Mouse (Mus musculus) heart, postnatal 36 days (tissue): ENCODE data around the gene Armc5. TPM values are rescaled to one million over a fixed set of nuclear protein-coding genes. Genes with fewer than 3 reads are reported as not detected.

Source experiments
- DNase-seq, 2 experiments: peaks; one replicate each; pipeline ENCODE4 v3.0.0; 2021 to 2022
- intact Hi-C: fragments of 180-260 bp; cut with DNase I; formaldehyde crosslinking; loops from one replicate; pipeline ENCODE4 v1.15.1; 2025
- microRNA-seq, 2 experiments: library from miRNA; unstranded; fragments of <30 nt; microRNA quantifications; one replicate each; pipeline ENCODE4 v1.2.0; 2021; ENCODE audit warnings: borderline number of aligned reads in 2 of 2
- total RNA-seq, 2 experiments: library from RNA; stranded (reverse); gene quantifications; 2 replicates each; pipeline ENCODE4 v1.2.3; 2021

Gene Armc5
- total RNA-seq, 2 experiments from 2014 or later = 7.4 to 8.4 TPM

DNA sequence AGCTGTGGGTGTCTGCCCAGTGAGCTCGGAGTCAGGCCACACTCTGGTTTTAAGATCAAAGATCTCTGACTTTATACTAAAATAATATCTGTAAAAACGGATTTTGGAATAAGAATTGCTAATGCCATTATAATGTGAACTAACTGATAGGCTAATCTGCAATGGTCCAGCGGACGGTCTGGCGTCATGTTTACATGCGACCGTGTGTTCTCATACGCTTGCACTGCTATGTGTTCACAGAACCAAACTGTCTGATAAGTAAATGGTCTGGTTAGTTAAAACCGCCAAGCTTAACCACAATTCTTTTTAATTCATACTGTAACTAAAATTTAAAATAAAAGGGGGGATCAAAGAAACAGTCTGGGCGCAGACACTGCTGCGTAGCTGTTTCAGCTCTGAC, 44.6 kb downstream of the Armc5 start:
- intact Hi-C loops = no loop called here

GRCm38 (mm10) chr7:128282532-128283244, 45.5 kb downstream of the Armc5 start:
- intact Hi-C loops = no loop called here
- no peak for DNase-seq

More for the DNA sequence above, 44.6 kb downstream of the Armc5 start:
- DNase-seq = no peak

DNA sequence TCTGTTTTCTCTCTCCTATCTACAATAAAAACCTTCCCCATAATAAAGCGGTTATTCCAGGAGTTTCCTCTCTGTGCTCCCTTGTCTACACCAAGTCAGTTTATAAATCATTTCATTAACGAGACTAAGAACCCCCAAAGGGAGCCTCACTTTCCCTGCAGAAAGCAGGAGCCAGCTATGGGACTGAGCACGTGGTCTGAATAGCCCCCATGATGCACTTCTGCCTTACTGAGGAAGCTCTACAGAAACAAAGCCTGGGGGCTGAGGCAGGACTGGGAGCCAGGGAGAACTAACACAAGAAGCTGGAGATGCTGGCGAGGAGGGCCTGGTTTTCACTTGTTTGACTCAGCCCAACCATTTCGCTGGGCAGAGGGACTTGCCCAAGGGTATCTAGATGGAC, 46.9 kb downstream of the Armc5 start:
- intact Hi-C loops = no loop called here
- DNase-seq = no peak

- no peak for DNase-seq
- intact Hi-C loops = no loop called here
Measured at GRCm38 (mm10) chr7:128285060-128285459, 47.9 kb downstream of the Armc5 start.

- no peak for DNase-seq
- intact Hi-C loops = no loop called here
Measured at GRCm38 (mm10) chr7:128288923-128289544, 51.9 kb downstream of the Armc5 start.

Small RNAs within 50 kb of the gene (microRNA-seq; reads per million reads assigned to microRNA genes)
- 0.72 to 1.3 reads per million in 2 experiments for gene Mir3103

Other genes starting within 250 kb of the Armc5 start
- 1 to 10 TPM; 7.7 to 9.8 TPM for gene Pycard, start 243.5 kb upstream of the Armc5 start, total RNA-seq
- gene Trim72, start 233.4 kb upstream of the Armc5 start, total RNA-seq = 100 to 1,000 TPM; 286 to 346 TPM
- 1 to 10 TPM; 7.1 to 7.3 TPM for gene Itgam, start 174.7 kb upstream of the Armc5 start, total RNA-seq
- not detected for gene Gm49368, start 174.7 kb upstream of the Armc5 start, total RNA-seq
- gene Itgax, start 107.8 kb upstream of the Armc5 start, total RNA-seq = under 1 TPM; 0.11 to 0.39 TPM
- gene Itgad, start 83.0 kb upstream of the Armc5 start, total RNA-seq = 1 to 10 TPM in 1 of 2 experiments, under 1 TPM in 1; 0.36 to 1.2 TPM
- 1,000 to 10,000 TPM; 2,318 to 2,864 TPM for gene Cox6a2, start 31.0 kb upstream of the Armc5 start, total RNA-seq
- gene 9130023H24Rik, start 689 bp downstream of the Armc5 start, total RNA-seq = 1 to 10 TPM; 2.9 to 4.2 TPM
- gene Tgfb1i1, start 9.5 kb downstream of the Armc5 start, total RNA-seq = 10 to 100 TPM; 17.4 to 20.8 TPM
- gene Slc5a2, start 28.3 kb downstream of the Armc5 start, total RNA-seq = not detected
- gene BC017158, start 60.8 kb downstream of the Armc5 start, total RNA-seq = 1 to 10 TPM; 5.2 to 6.3 TPM
- gene Rgs10, start 181.4 kb downstream of the Armc5 start, total RNA-seq = 10 to 100 TPM in 1 of 2 experiments, 1 to 10 TPM in 1; 9.5 to 12.1 TPM
- gene Tial1, start 224.4 kb downstream of the Armc5 start, total RNA-seq = 10 to 100 TPM; 40.6 to 41.7 TPM